Mouse (Mus musculus) MEL (cell line): ENCODE measurements around the gene Enpp7. TPM values are rescaled to one million over a fixed set of nuclear protein-coding genes. Genes with fewer than 3 reads are reported as not detected.

Source experiments
- DNase-seq: peaks from one replicate; pipeline ENCODE4 v3.0.0; 2011; ENCODE audit warnings: low read depth, low spot score
- H3K27ac ChIP-seq: 2 replicates; pipeline ENCODE4 v1.5.1; 2012; ENCODE audit warnings: low read depth, mild to moderate bottlenecking, control low read depth, low read length, moderate library complexity; ENCODE audit not compliant: control insufficient read depth
- H3K27me3 ChIP-seq, 2 experiments: fragments of 150-350 bp in 1 of 2; sonication (generic) in 1 of 2; 2 replicates each; pipeline ENCODE4 v1.6.1; 2012; ENCODE audit warnings: low read length in 2 of 2, mild to moderate bottlenecking in 2 of 2, improper control_type of control experiment in 1 of 2, moderate library complexity in 1 of 2; ENCODE audit not compliant: insufficient read depth in 2 of 2, control insufficient read depth in 1 of 2
- H3K36me3 ChIP-seq, 2 experiments: 2 replicates each; pipeline ENCODE4 v1.6.1; 2012 to 2014; ENCODE audit warnings: low read length in 2 of 2, improper control_type of control experiment in 1 of 2, inconsistent platforms in 1 of 2, mild to moderate bottlenecking in 1 of 2; ENCODE audit not compliant: insufficient read depth in 2 of 2, control insufficient read depth in 1 of 2
- H3K4me1 ChIP-seq, 2 experiments: fragments of 150-350 bp in 1 of 2; sonication (generic) in 1 of 2; 2 replicates each; pipeline ENCODE4 v1.6.1; 2012; ENCODE audit warnings: low read length in 2 of 2, improper control_type of control experiment in 1 of 2, mild to moderate bottlenecking in 1 of 2; ENCODE audit not compliant: insufficient read depth in 2 of 2, control insufficient read depth in 1 of 2
- H3K4me3 ChIP-seq, 2 experiments: fragments of 150-350 bp in 1 of 2; sonication (generic) in 1 of 2; 2 replicates each; pipeline ENCODE4 v1.5.1; 2012; ENCODE audit warnings: low read depth in 2 of 2, low read length in 2 of 2, mild to moderate bottlenecking in 2 of 2, moderate library complexity in 2 of 2, control low read depth in 1 of 2, improper control_type of control experiment in 1 of 2; ENCODE audit not compliant: control insufficient read depth in 1 of 2, insufficient read depth in 1 of 2
- H3K79me2 ChIP-seq: 2 replicates; pipeline ENCODE4 v1.6.1; 2012; ENCODE audit warnings: mild to moderate bottlenecking, low read length, moderate library complexity; ENCODE audit not compliant: control insufficient read depth, poor library complexity, insufficient read depth
- H3K9ac ChIP-seq: 2 replicates; pipeline ENCODE4 v1.6.1; 2012; ENCODE audit warnings: low read depth, mild to moderate bottlenecking, control low read depth, low read length, moderate library complexity; ENCODE audit not compliant: control insufficient read depth, poor library complexity, severe bottlenecking
- H3K9me3 ChIP-seq: fragments of 150-350 bp; sonication (generic); replicated peaks from 2 replicates; pipeline ENCODE4 v1.6.1; 2012; ENCODE audit warnings: mild to moderate bottlenecking, low read length, improper control_type of control experiment, moderate library complexity; ENCODE audit not compliant: insufficient read depth
- CHD1 ChIP-seq: IDR thresholded peaks from 2 replicates; pipeline ENCODE4 v1.6.1; 2012; ENCODE audit warnings: low read depth, mild to moderate bottlenecking, inconsistent platforms, low read length, improper control_type of control experiment
- CHD2 ChIP-seq: IDR thresholded peaks from 2 replicates; pipeline ENCODE4 v1.6.1; 2011; ENCODE audit warnings: low read length, improper control_type of control experiment
- ELF1 ChIP-seq: IDR thresholded peaks from 2 replicates; pipeline ENCODE4 v1.6.1; 2014; ENCODE audit warnings: low read depth, mild to moderate bottlenecking, inconsistent platforms, low read length, improper control_type of control experiment, moderate library complexity
- EP300 ChIP-seq, 2 experiments: IDR thresholded peaks; 2 replicates each; pipeline ENCODE4 v1.6.1; 2011; ENCODE audit warnings: improper control_type of control experiment in 2 of 2, low read length in 2 of 2, low read depth in 1 of 2, mild to moderate bottlenecking in 1 of 2
- GABPA ChIP-seq: IDR thresholded peaks from 2 replicates; pipeline ENCODE4 v1.6.1; 2012; ENCODE audit warnings: low read depth, mild to moderate bottlenecking, inconsistent platforms, low read length, improper control_type of control experiment, moderate library complexity
- GATA1 ChIP-seq: IDR thresholded peaks from 2 replicates; pipeline ENCODE4 v1.6.1; 2011; ENCODE audit warnings: low read depth, low read length, improper control_type of control experiment
- HCFC1 ChIP-seq: IDR thresholded peaks from 2 replicates; pipeline ENCODE4 v1.6.1; 2012; ENCODE audit warnings: low read depth, mild to moderate bottlenecking, inconsistent platforms, low read length, improper control_type of control experiment, moderate library complexity
- JUND ChIP-seq: IDR thresholded peaks from 2 replicates; pipeline ENCODE4 v1.6.1; 2011; ENCODE audit warnings: low read depth, mild to moderate bottlenecking, improper control_type of control experiment, low read length
- MAX ChIP-seq: IDR thresholded peaks from 2 replicates; pipeline ENCODE4 v1.6.1; 2011; ENCODE audit warnings: low read length, improper control_type of control experiment
- MAZ ChIP-seq: IDR thresholded peaks from 2 replicates; pipeline ENCODE4 v1.6.1; 2012; ENCODE audit warnings: low read depth, mild to moderate bottlenecking, inconsistent platforms, low read length, improper control_type of control experiment
- MEF2A ChIP-seq: IDR thresholded peaks from 2 replicates; pipeline ENCODE4 v1.6.1; 2014; ENCODE audit warnings: low read depth, mild to moderate bottlenecking, inconsistent platforms, low read length, improper control_type of control experiment; ENCODE audit not compliant: poor library complexity, insufficient replicate concordance, severe bottlenecking; ENCODE audit errors: extremely low read depth
- MYB ChIP-seq: IDR thresholded peaks from 2 replicates; pipeline ENCODE4 v1.6.1; 2011; ENCODE audit warnings: mild to moderate bottlenecking, low read depth, low read length, improper control_type of control experiment
- NELFE ChIP-seq: IDR thresholded peaks from 2 replicates; pipeline ENCODE4 v1.6.1; 2011; ENCODE audit warnings: low read depth, low read length, improper control_type of control experiment
- NRF1 ChIP-seq: IDR thresholded peaks from 2 replicates; pipeline ENCODE4 v1.6.1; 2014; ENCODE audit warnings: low read depth, mild to moderate bottlenecking, inconsistent platforms, low read length, improper control_type of control experiment, moderate library complexity; ENCODE audit not compliant: poor library complexity, insufficient read depth, severe bottlenecking
- POLR2AphosphoS5 ChIP-seq: IDR thresholded peaks from 2 replicates; pipeline ENCODE4 v1.6.1; 2012; ENCODE audit warnings: low read depth, borderline replicate concordance, mild to moderate bottlenecking, inconsistent platforms, low read length, moderate library complexity, mixed read lengths
- RAD21 ChIP-seq: IDR thresholded peaks from 2 replicates; pipeline ENCODE4 v1.6.1; 2011; ENCODE audit warnings: mild to moderate bottlenecking, low read depth, low read length, improper control_type of control experiment
- RCOR1 ChIP-seq: IDR thresholded peaks from 2 replicates; pipeline ENCODE4 v1.6.1; 2012; ENCODE audit warnings: low read depth, mild to moderate bottlenecking, inconsistent platforms, low read length, improper control_type of control experiment
- SIN3A ChIP-seq: IDR thresholded peaks from 2 replicates; pipeline ENCODE4 v1.6.1; 2012; ENCODE audit warnings: low read length, improper control_type of control experiment, inconsistent platforms
- SMC3 ChIP-seq: IDR thresholded peaks from 2 replicates; pipeline ENCODE4 v1.6.1; 2011; ENCODE audit warnings: low read depth, low read length, improper control_type of control experiment
- TAL1 ChIP-seq: IDR thresholded peaks from 2 replicates; pipeline ENCODE4 v1.6.1; 2012; ENCODE audit warnings: mild to moderate bottlenecking, inconsistent platforms, low read length, moderate library complexity, mixed read lengths
- USF1 ChIP-seq: IDR thresholded peaks from 2 replicates; pipeline ENCODE4 v1.6.1; 2014; ENCODE audit warnings: low read depth, mild to moderate bottlenecking, inconsistent platforms, low read length, improper control_type of control experiment, moderate library complexity
- USF2 ChIP-seq, 2 experiments: IDR thresholded peaks; 2 replicates each; pipeline ENCODE4 v1.6.1; 2011 to 2012; ENCODE audit warnings: improper control_type of control experiment in 2 of 2, low read length in 2 of 2, borderline replicate concordance in 1 of 2, inconsistent platforms in 1 of 2, low read depth in 1 of 2, mild to moderate bottlenecking in 1 of 2; ENCODE audit not compliant: insufficient read depth in 1 of 2
- ZC3H11A ChIP-seq: IDR thresholded peaks from 2 replicates; pipeline ENCODE4 v1.6.1; 2012; ENCODE audit warnings: low read depth, mild to moderate bottlenecking, inconsistent platforms, low read length, improper control_type of control experiment
- ZKSCAN1 ChIP-seq: IDR thresholded peaks from 2 replicates; pipeline ENCODE4 v1.6.1; 2012; ENCODE audit warnings: low read depth, mild to moderate bottlenecking, inconsistent platforms, low read length, improper control_type of control experiment, moderate library complexity
- ZNF384 ChIP-seq: IDR thresholded peaks from 2 replicates; pipeline ENCODE4 v1.6.1; 2012; ENCODE audit warnings: low read depth, mild to moderate bottlenecking, inconsistent platforms, low read length, improper control_type of control experiment
- polyA plus RNA-seq, 2 experiments: library from polyadenylated mRNA; stranded (reverse) in 1 of 2; unstranded in 1 of 2; fragments of >175 nt in 1 of 2; fragments of >200 nt in 1 of 2; gene quantifications; 2 replicates each; pipeline versions ENCODE4 v1.2.1 to v1.2.4; 2012; ENCODE audit warnings: low replicate concordance in 2 of 2, low read depth in 1 of 2; ENCODE audit not compliant: insufficient read length in 2 of 2, insufficient read depth in 1 of 2, missing spikeins in 1 of 2
- total RNA-seq: library from RNA; depleted of rRNA; stranded (reverse); fragments of 300-350 nt; gene quantifications from 2 replicates; pipeline ENCODE4 v1.2.3, GENCODE M21; 2012

Enpp7 gene
- total and polyA plus RNA-seq, 3 experiments = not detected

DNA sequence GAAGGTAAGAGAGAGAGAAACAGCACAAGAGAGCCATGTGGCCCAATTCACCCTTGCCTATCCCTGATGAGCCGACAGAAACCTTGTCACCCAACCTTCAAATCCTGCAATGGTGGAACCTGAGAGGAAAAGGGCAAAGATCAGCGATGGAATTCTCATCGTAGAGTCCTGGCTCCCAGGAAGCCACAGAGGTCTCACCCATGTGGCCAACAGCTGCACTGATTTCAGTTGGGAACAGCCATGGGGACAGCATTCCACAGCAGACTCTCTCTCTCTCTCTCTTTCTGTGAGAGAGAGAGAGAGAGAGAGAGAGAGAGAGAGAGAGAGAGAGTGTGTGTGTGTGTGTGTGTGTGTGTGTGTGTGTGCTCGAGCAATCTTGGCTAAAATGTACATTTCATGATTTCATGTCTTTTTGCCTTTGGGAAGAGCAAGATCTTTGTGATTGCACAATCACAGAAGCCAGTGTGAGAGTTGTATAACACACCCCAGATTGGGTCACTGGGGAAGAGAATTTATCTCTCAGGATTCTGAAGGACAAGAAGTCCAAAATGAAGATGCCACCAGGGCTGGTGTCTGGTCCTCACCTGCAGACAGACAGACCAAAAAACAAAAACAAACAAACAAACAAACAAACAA is 13.6 kb downstream of the Enpp7 start:
- no peak overlapping the region for H3K4me3 ChIP-seq
- no peaks in the 10 kb centered on the region for H3K9me3 ChIP-seq
- no peaks in the 10 kb centered on the region; a peak in 1 of 4 replicates for H3K27me3 ChIP-seq
- no peak for TF ChIP-seq ELF1
- TF ChIP-seq USF2 (IDR thresholded peaks at IDR 0.05; ENCODE audit: borderline replicate concordance in 1 of 2, insufficient read depth in 1 of 2, low read depth in 1 of 2, low read length in 2 of 2) = no peak
- no peak for TF ChIP-seq MAX
- no peak for TF ChIP-seq NRF1
- no peak for TF ChIP-seq JUND
- no peak for TF ChIP-seq CHD1
- TF ChIP-seq MYB = no peak
- TF ChIP-seq NELFE = no peak
- TF ChIP-seq POLR2AphosphoS5 = no peak
- TF ChIP-seq ZNF384 = no peak
- no peak for TF ChIP-seq MEF2A
- TF ChIP-seq GABPA = no peak
- TF ChIP-seq EP300 (IDR thresholded peaks at IDR 0.05; ENCODE audit: low read depth in 1 of 2, low read length in 2 of 2) = no peak
- no peak for TF ChIP-seq TAL1
- TF ChIP-seq, all 39 proteins: peak for 0
- Histone ChIP-seq H3K4me1 (peaks cover 2 to 3% of the 10 kb centered on the region in 2 experiments; a peak in 2 of 4 replicates), H3K9ac (no peak overlapping the region), H3K27ac (no peak overlapping the region), H3K79me2 (no peaks in the 10 kb centered on the region), H3K36me3 (no peaks in the 10 kb centered on the region)
- DNase-seq = no peak

DNA sequence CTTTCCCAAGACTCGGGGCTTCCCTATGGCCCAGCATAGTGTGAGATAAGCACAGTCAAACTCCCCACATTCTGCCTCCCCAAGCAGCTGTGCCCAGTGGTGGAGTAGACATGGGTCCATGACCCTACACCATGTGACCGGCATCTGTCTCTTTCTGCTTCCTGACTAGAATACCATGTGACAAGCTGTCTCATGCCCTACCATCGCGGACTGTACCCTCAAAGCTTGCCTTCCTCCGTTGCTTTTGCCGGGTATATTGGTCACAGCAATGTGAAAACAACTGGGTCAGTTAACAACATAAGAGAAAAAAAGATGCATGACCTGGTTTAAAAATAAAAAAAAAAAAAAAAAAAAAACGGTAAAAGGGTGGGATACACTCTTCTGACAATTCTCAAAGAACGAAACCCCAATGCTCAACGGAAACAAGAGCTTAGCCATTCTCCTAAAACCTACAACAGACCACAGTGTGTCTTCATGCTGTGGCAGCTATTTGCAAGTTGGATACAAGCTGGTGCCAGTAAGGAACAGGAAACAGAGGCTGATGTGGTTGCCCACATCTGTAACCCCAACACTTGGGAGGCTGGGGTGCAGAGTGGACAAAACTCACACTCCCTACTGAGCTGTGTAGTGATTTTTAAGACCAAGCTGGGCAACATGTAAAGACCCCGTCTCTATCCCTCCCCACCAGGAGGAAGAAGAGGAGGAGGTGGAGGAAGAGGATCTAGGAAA is 17.7 kb downstream of the Enpp7 start:
- TF ChIP-seq CHD2 (no peak), NELFE (no peak), SIN3A (no peak), HCFC1 (no peak), MEF2A (no peak), JUND (no peak), USF1 (no peak), MAZ (no peak), ZNF384 (no peak), RCOR1 (no peak), ZC3H11A (no peak), TAL1 (no peak), SMC3 (no peak), ZKSCAN1 (no peak), MYB (no peak), EP300 (IDR thresholded peaks at IDR 0.05; ENCODE audit: low read depth in 1 of 2, low read length in 2 of 2) (no peak), GATA1 (no peak), CHD1 (no peak), RAD21 (no peak)
- Histone ChIP-seq H3K9ac (no peak overlapping the region), H3K27ac (no peak overlapping the region), H3K4me3 (no peak overlapping the region), H3K79me2 (no peaks in the 10 kb centered on the region), H3K4me1 (no peaks in the 10 kb centered on the region), H3K27me3 (no peaks in the 10 kb centered on the region; a peak in 1 of 4 replicates), H3K36me3 (no peaks in the 10 kb centered on the region), H3K9me3 (no peaks in the 10 kb centered on the region)
- DNase-seq = no peak
